Mouse (Mus musculus) midbrain, postnatal 0 days (tissue): ENCODE measurements around the gene Snrnp70. TPM values are rescaled to one million over a fixed set of nuclear protein-coding genes. Genes with fewer than 3 reads are reported as not detected.

Experiments
- ATAC-seq: fragments of 200-750 bp; cut with Nextera tagmentation; 2 replicates; pipeline ENCODE4 v1.8.0; 2017; ENCODE audit warnings: moderate number of reproducible peaks, mild to moderate bottlenecking, moderate TSS enrichment, moderate library complexity; ENCODE audit not compliant: low FRiP score
- DNase-seq: peaks from one replicate; pipeline ENCODE4 v3.0.0-alpha.2; 2015; ENCODE audit warnings: low spot score
- H3K27ac ChIP-seq: fragments of 300-500 bp; sonication (generic); 2 replicates; pipeline ENCODE4 v1.5.1; 2014; ENCODE audit warnings: low read depth, mild to moderate bottlenecking, low read length, mixed read lengths
- H3K27me3 ChIP-seq: fragments of 300-500 bp; sonication (generic); 2 replicates; pipeline ENCODE4 v1.6.1; 2014; ENCODE audit warnings: low read length, control low read depth, mixed read lengths; ENCODE audit not compliant: insufficient read depth
- H3K36me3 ChIP-seq: fragments of 300-500 bp; sonication (generic); 2 replicates; pipeline ENCODE4 v1.6.1; 2014; ENCODE audit warnings: low read length, control low read depth, mixed read lengths; ENCODE audit not compliant: insufficient read depth
- H3K4me1 ChIP-seq: fragments of 300-500 bp; sonication (generic); 2 replicates; pipeline ENCODE4 v1.6.1; 2014; ENCODE audit warnings: mild to moderate bottlenecking, control low read depth, antibody characterized with exemption, low read length, mixed read lengths; ENCODE audit not compliant: insufficient read depth
- H3K4me2 ChIP-seq: fragments of 300-500 bp; sonication (generic); 2 replicates; pipeline ENCODE4 v1.6.1; 2014; ENCODE audit warnings: low read depth, mild to moderate bottlenecking, low read length, mixed read lengths; ENCODE audit not compliant: poor library complexity, severe bottlenecking
- H3K4me3 ChIP-seq: fragments of 300-500 bp; sonication (generic); 2 replicates; pipeline ENCODE4 v1.5.1; 2014; ENCODE audit warnings: low read depth, mild to moderate bottlenecking, low read length, moderate library complexity
- H3K9ac ChIP-seq: fragments of 300-500 bp; sonication (generic); replicated peaks from 2 replicates; pipeline ENCODE4 v1.6.1; 2014; ENCODE audit warnings: mild to moderate bottlenecking, low read length, moderate library complexity, mixed read lengths; ENCODE audit not compliant: poor library complexity, severe bottlenecking
- H3K9me3 ChIP-seq: fragments of 300-500 bp; sonication (generic); 2 replicates; pipeline ENCODE4 v1.6.1; 2016; ENCODE audit warnings: low read length, control low read depth
- CTCF ChIP-seq: IDR thresholded peaks from 2 replicates; pipeline ENCODE4 v1.5.1; 2016; ENCODE audit warnings: antibody characterized with exemption, mild to moderate bottlenecking
- WGBS: fragments of 180-500 bp; shearing (Covaris S2); extraction: QIAGEN DNeasy Blood & Tissue Kit; methylation state at CpG from one replicate; pipeline ENCODE4 v1.1.7; 2014; 5-methylcytosine and 5-hydroxymethylcytosine counted together
- polyA plus RNA-seq: library from polyadenylated mRNA; unstranded; fragments of >200 nt; fragmentation: Nextera tagmentation; extraction: Ambion mirVana; gene quantifications from 2 replicates; pipeline ENCODE4 v1.2.1, GENCODE M21; 2015
- total RNA-seq: library from RNA; depleted of rRNA; stranded (reverse); fragments of >200 nt; gene quantifications from 2 replicates; pipeline ENCODE4 v1.2.3, GENCODE M21; 2014

The Snrnp70 gene
- total and polyA plus RNA-seq, 2 experiments from 2014 or later: 131 to 249 TPM

- 0 out of 2 replicates have a peak overlapping the region, but pooled peaks have one; percentile 24 for H3K9ac ChIP-seq
These were observed 10.9 kb upstream of the Snrnp70 start for GRCm38 (mm10) chr7:45406157-45407156.

GRCm38 (mm10) chr7:45405091-45406075 lies 9.8 kb upstream of the Snrnp70 start, which contains the start of gene Kcna7:
Gene Kcna7, plus strand, starts transcription at chr7:45405653.
- Histone ChIP-seq H3K9ac (no peak within 1 kb of the TSS), H3K27ac (no peak within 1 kb of the TSS), H3K27me3 (peaks cover 54% of the 10 kb centered on the region), H3K36me3 (no peaks in the 10 kb centered on the region), H3K4me3 (peak within 1 kb of the TSS; percentile 36), H3K4me2 (peak within 1 kb of the TSS; percentile 46), H3K4me1 (no peaks in the 10 kb centered on the region), H3K9me3 (no peaks in the 10 kb centered on the region)
- DNase-seq: no peak
- WGBS: 12% methylated on average over 28 of the region's 28 CpGs
- ATAC-seq: no peak
- peak; percentile 83 for TF ChIP-seq CTCF

More at GRCm38 (mm10) chr7:45406157-45407156, 10.9 kb upstream of the Snrnp70 start:
- no peaks in the 10 kb centered on the region for H3K9me3 ChIP-seq
- H3K27ac ChIP-seq: no peak overlapping the region
- no peaks in the 10 kb centered on the region for H3K4me1 ChIP-seq
- H3K36me3 ChIP-seq: no peaks in the 10 kb centered on the region
- no peak for TF ChIP-seq CTCF
- peak overlapping the region; percentile 36 for H3K4me3 ChIP-seq
- H3K27me3 ChIP-seq: peaks cover 64% of the 10 kb centered on the region
- 3% methylated on average over 89 of the region's 114 CpGs for WGBS
- ATAC-seq (no peak), DNase-seq (no peak)
- H3K4me2 ChIP-seq: peak overlapping the region; percentile 46

- Histone ChIP-seq H3K9me3 (no peaks in the 10 kb centered on the region), H3K4me1 (no peaks in the 10 kb centered on the region), H3K9ac (no peak overlapping the region), H3K36me3 (no peaks in the 10 kb centered on the region), H3K27ac (no peak overlapping the region), H3K27me3 (peaks cover 37% of the 10 kb centered on the region), H3K4me2 (no peak overlapping the region), H3K4me3 (no peak overlapping the region)
- ATAC-seq: no peak
- TF ChIP-seq CTCF: peak; percentile 65
- DNase-seq: peak; percentile 64
- 45% methylated on average over 6 of the region's 6 CpGs for WGBS
These were observed 8.2 kb upstream of the Snrnp70 start for GRCm38 (mm10) chr7:45403532-45404261.

- H3K27ac ChIP-seq: no peak overlapping the region
- H3K9ac ChIP-seq: no peak overlapping the region
- TF ChIP-seq CTCF: no peak
- H3K27me3 ChIP-seq: peaks cover 17% of the 10 kb centered on the region
- no peaks in the 10 kb centered on the region for H3K9me3 ChIP-seq
- H3K36me3 ChIP-seq: no peaks in the 10 kb centered on the region
- DNase-seq: no peak
- no peak for ATAC-seq
- H3K4me3 ChIP-seq: no peak overlapping the region
- H3K4me2 ChIP-seq: no peak overlapping the region
- no peaks in the 10 kb centered on the region for H3K4me1 ChIP-seq
- 65% methylated on average over 10 of the region's 10 CpGs for WGBS
These were observed 6.1 kb upstream of the Snrnp70 start for GRCm38 (mm10) chr7:45401521-45402085.

- DNase-seq (no peak), ATAC-seq (no peak)
- H3K27ac ChIP-seq: no peak overlapping the region
- no peaks in the 10 kb centered on the region for H3K9me3 ChIP-seq
- H3K9ac ChIP-seq: no peak overlapping the region
- 0 out of 2 replicates have a peak, but pooled peaks cover 2% of the 10 kb centered on the region for H3K36me3 ChIP-seq
- no peak for TF ChIP-seq CTCF
- peaks cover 8% of the 10 kb centered on the region for H3K4me1 ChIP-seq
- H3K4me2 ChIP-seq: no peak overlapping the region
- no peaks in the 10 kb centered on the region; the same call in 1 of the 2 replicates for H3K27me3 ChIP-seq
- no peak overlapping the region for H3K4me3 ChIP-seq
- WGBS: 72% methylated on average over 2 of the region's 2 CpGs
These were observed 1.2 kb upstream of the Snrnp70 start for GRCm38 (mm10) chr7:45396787-45397186.
